Mouse (Mus musculus) lung, postnatal 0 days (tissue): ENCODE measurements at regions not wholly inside any gene's neighbourhood (a gene's known extent, or its start where the extent isn't known, plus 50 kb on each side); places are given as distances from the start of the nearest gene placed in this dataset.

Experiments
- ATAC-seq: fragments of 200-750 bp; cut with Nextera tagmentation; 2 replicates; pipeline ENCODE4 v1.8.0; 2017; ENCODE audit warnings: moderate library complexity
- DNase-seq: peaks from one replicate; pipeline ENCODE4 v3.0.0-alpha.2; 2016; ENCODE audit warnings: low spot score
- H3K27ac ChIP-seq: fragments of 300-500 bp; sonication (generic); 2 replicates; pipeline ENCODE4 v1.5.1; 2014; ENCODE audit warnings: antibody characterized with exemption, mild to moderate bottlenecking, low read length, mixed read lengths
- H3K27me3 ChIP-seq: fragments of 300-500 bp; sonication (generic); replicated peaks from 2 replicates; pipeline ENCODE4 v1.6.1; 2014; ENCODE audit warnings: low read length, mixed read lengths; ENCODE audit not compliant: insufficient read depth
- H3K36me3 ChIP-seq: fragments of 300-500 bp; sonication (generic); 2 replicates; pipeline ENCODE4 v1.6.1; 2014; ENCODE audit warnings: low read length, mixed read lengths; ENCODE audit not compliant: insufficient read depth
- H3K4me1 ChIP-seq: fragments of 300-500 bp; sonication (generic); 2 replicates; pipeline ENCODE4 v1.6.1; 2014; ENCODE audit warnings: antibody characterized with exemption, low read depth, low read length, mixed read lengths; ENCODE audit not compliant: insufficient read depth
- H3K4me2 ChIP-seq: fragments of 300-500 bp; sonication (generic); replicated peaks from 2 replicates; pipeline ENCODE4 v1.6.1; 2014; ENCODE audit warnings: low read depth, mild to moderate bottlenecking, low read length, moderate library complexity, mixed read lengths
- H3K4me3 ChIP-seq: fragments of 300-500 bp; sonication (generic); 2 replicates; pipeline ENCODE4 v1.5.1; 2014; ENCODE audit warnings: low read depth, low read length
- H3K9ac ChIP-seq: fragments of 300-500 bp; sonication (generic); replicated peaks from 2 replicates; pipeline ENCODE4 v1.6.1; 2014; ENCODE audit warnings: low read depth, mild to moderate bottlenecking
- H3K9me3 ChIP-seq: fragments of 300-500 bp; sonication (generic); 2 replicates; pipeline ENCODE4 v1.6.1; 2016; ENCODE audit warnings: low read length, mixed read lengths
- CTCF ChIP-seq: IDR thresholded peaks from 2 replicates; pipeline ENCODE4 v1.5.1; 2016; ENCODE audit warnings: antibody characterized with exemption, mild to moderate bottlenecking
- EP300 ChIP-seq: IDR thresholded peaks from 2 replicates; pipeline ENCODE4 v1.6.1; 2016; ENCODE audit warnings: antibody characterized with exemption, mild to moderate bottlenecking, control low read depth
- WGBS: fragments of 180-500 bp; shearing (Covaris S2); extraction: QIAGEN DNeasy Blood & Tissue Kit; methylation state at CpG from one replicate; pipeline ENCODE4 v1.1.7; 2014; 5-methylcytosine and 5-hydroxymethylcytosine counted together

DNA sequence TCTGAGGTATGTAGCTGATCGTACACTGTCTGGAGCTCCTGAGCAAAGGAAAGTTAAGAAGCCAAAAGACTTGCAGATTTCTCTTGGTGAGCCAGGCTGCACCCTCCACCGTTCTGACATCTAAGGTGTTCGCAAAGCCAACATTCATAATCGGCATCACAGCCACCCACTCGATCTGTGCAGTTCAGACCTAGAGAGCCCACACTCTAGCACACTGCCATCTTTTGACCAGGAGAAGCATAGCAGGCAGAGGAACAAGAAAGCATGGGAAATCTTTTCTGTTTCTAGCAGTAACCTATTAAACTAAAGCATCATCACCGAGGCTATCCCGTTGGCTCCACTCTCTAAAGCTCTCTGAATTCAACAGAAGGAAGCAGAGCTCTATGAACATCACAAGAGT, 59.2 kb downstream of the Areg start:
- ATAC-seq: no peak
- no peak overlapping the region for H3K4me2 ChIP-seq
- TF ChIP-seq EP300: no peak
- TF ChIP-seq CTCF: peak; percentile 75
- peak; percentile 71 for DNase-seq
- no peaks in the 10 kb centered on the region for H3K9me3 ChIP-seq
- 30% methylated on average over 7 of the region's 7 CpGs for WGBS
- H3K27ac ChIP-seq: no peak overlapping the region
- H3K4me1 ChIP-seq: no peaks in the 10 kb centered on the region
- no peak overlapping the region for H3K4me3 ChIP-seq
- no peaks in the 10 kb centered on the region for H3K27me3 ChIP-seq
- no peak overlapping the region for H3K9ac ChIP-seq
- H3K36me3 ChIP-seq: no peaks in the 10 kb centered on the region

DNA sequence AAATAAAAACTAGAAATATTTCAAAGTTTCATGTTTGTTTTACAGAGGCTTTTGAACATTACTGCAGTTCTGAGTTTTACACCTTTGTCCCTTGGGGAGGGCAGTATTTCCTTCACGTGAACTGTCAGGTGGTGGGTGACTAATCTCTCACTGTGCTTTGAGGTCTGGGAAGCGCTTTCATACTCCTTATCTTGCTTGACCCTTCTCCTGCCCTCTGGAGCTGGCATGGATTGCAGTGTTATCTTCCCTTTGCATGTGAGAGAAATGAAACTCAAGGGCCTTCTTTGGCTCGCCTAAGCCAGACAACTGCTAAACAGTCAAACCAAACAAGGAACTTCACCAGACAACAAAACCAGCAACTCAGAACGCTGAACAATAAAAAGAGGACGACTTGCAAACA, 61.0 kb downstream of the Areg start:
- Histone ChIP-seq H3K27ac (no peak overlapping the region), H3K9me3 (no peaks in the 10 kb centered on the region), H3K4me2 (no peak overlapping the region), H3K9ac (no peak overlapping the region), H3K27me3 (no peaks in the 10 kb centered on the region), H3K4me1 (no peaks in the 10 kb centered on the region), H3K4me3 (no peak overlapping the region), H3K36me3 (no peaks in the 10 kb centered on the region)
- peak; percentile 26 for DNase-seq
- no peak for ATAC-seq
- no peak for TF ChIP-seq EP300
- 26% methylated on average over 5 of the region's 5 CpGs for whole genome bisulfite sequencing

DNA sequence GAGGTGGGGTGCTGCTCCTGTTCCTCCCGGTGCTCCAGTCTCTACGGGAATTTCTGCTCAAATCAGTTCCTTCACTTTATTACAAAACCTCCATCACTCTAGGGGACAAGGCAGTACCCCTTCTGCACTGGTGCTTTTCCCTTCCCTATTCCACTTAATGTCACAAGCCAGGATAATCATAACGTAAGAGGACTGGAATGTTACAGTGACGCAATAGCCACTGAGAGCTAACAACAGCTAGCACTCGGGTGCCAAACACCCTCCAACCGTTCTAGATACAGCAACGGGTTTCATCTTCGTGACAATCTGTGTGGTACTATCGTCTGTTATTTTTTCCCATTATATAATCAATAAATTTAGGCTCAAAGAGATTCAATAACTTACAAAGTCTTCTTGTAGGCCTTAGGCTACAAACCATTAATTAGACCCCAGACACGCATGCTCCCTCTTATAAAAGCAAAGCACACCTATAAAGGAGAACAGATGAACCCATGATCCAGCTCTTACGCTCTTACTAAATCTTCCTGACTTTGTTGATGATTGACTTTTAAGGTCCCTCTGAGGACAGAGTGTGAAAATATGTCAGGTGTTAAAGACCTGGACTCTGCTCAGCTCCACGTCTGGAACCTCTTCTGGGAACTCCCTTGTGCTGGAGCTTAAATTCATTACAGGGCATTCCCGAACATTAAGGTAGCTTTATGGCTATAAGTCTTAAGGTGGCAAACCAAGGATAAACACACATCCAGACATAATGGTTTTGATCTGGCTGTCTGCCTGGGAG, 65.0 kb downstream of the Areg start:
- ATAC-seq (peak; percentile 66), DNase-seq (peak; percentile 80)
- WGBS: 54% methylated on average over 13 of the region's 13 CpGs
- Histone ChIP-seq H3K4me1 (no peaks in the 10 kb centered on the region), H3K27ac (0 out of 2 replicates have a peak overlapping the region, but pooled peaks have one; percentile 20), H3K27me3 (no peaks in the 10 kb centered on the region), H3K36me3 (no peaks in the 10 kb centered on the region), H3K9ac (no peak overlapping the region), H3K4me3 (no peak overlapping the region), H3K9me3 (no peaks in the 10 kb centered on the region), H3K4me2 (no peak overlapping the region)
- peak; percentile 80 for TF ChIP-seq EP300
- no peak for TF ChIP-seq CTCF

DNA sequence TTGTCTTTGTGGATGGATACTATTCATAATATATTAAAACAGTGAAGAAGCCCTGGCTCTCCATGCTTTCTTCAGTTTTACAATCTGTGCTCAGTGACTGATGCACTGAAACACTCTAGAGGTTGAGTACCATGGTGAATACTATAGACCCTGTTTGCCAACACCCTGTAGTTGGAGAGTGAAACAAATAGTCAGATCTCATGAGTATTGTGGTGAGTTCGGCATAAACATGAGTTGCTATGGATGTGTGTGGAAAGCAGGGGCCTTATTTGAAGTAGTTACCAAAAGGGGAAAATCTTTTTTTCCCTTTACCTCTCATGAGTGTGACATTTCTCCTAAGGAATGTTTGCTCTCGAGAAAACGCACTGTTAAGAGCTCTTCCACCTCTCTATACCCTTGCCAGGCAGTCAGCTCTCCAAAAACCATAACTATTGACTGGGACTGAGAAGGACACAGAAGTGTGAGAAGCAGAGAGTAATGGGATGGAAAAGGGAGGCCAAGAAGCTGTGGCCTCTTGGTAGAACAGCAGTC, 66.0 kb downstream of the Areg start:
- Histone ChIP-seq H3K4me2 (no peak overlapping the region), H3K4me1 (no peaks in the 10 kb centered on the region), H3K4me3 (no peak overlapping the region), H3K27ac (no peak overlapping the region), H3K27me3 (no peaks in the 10 kb centered on the region), H3K9ac (no peak overlapping the region), H3K9me3 (no peaks in the 10 kb centered on the region), H3K36me3 (no peaks in the 10 kb centered on the region)
- ATAC-seq: peak; percentile 90
- peak; percentile 87 for DNase-seq
- WGBS: 55% methylated on average over 3 of the region's 3 CpGs
- peak; percentile 89 for TF ChIP-seq EP300
- no peak for TF ChIP-seq CTCF

DNA sequence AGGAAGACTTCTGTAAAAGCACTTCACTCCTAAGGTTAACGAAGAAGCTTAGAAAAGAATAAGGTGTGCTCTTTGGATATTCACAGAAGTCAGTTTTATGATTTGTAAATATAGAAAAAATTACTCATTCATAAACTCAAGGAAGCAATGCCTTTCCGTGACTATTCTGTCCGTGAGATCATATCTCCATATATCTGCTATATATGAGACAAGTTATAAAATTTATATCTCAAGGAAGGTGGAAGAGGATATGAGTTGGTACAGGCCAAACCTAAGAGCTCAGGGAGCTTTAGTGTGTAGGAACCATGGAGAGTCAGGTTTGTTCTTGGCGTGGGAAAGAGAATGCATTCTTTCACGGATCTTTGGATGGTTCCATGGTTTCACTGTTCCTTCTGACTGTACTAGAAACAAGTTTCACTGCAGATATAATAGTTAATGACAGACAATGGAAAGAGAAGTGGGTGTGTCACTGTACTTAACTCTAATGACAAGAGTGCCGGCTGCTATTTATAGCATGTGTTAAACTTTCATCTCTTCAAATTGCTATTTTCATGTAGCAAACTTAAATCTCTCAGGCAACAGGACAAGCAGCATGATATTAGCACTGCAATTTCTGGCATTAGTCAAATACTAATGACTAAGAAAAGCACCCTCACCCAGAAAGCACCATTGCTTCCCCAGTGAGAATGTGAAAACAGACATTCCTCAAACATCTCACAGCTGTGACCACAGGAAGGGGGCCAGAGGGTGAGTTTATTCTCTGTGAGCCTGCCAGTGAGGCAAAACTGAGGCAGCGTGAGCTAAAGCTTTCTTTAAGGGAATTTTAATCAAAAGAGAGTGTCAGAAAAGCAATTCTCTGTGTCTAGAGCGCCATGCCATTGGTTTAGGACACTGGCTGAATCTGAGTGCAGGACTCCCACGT, 67.4 kb downstream of the Areg start:
- Histone ChIP-seq H3K4me1 (no peaks in the 10 kb centered on the region), H3K36me3 (no peaks in the 10 kb centered on the region), H3K9me3 (no peaks in the 10 kb centered on the region), H3K27ac (peak overlapping the region; percentile 32; the same call in 1 of the 2 replicates), H3K9ac (no peak overlapping the region), H3K4me3 (no peak overlapping the region), H3K27me3 (no peaks in the 10 kb centered on the region), H3K4me2 (no peak overlapping the region)
- 0 out of 2 replicates have a peak, but pooled peaks have one; percentile 10 for TF ChIP-seq EP300
- TF ChIP-seq CTCF: no peak
- ATAC-seq (no peak), DNase-seq (peak; percentile 40)
- WGBS: 60% methylated on average over 9 of the region's 9 CpGs

DNA sequence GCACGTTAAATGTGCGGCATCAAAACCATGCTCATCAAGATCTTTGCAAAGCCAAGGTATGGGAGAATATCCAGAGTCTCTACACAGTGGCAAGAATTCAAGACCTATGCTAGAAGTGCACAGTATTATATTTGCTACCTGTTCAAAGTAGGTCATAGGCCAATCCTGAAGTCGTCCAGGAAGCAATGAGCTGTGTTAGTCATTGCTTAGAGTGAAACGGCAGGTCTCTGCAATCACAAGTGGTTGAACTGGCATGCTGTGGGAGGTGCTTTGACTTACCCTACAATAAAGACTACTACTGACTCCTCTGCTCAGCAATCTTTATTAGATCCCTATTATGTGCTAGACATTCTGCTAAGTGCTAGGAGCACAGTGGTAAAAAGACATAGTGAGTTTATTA, 80.8 kb downstream of the Areg start:
- no peak overlapping the region for H3K4me3 ChIP-seq
- ATAC-seq (peak; percentile 62; the same call in 1 of the 2 replicates), DNase-seq (peak; percentile 18)
- no peak for TF ChIP-seq CTCF
- TF ChIP-seq EP300: no peak
- no peak overlapping the region for H3K4me2 ChIP-seq
- WGBS: 72% methylated on average over 4 of the region's 4 CpGs
- H3K36me3 ChIP-seq: no peaks in the 10 kb centered on the region
- no peak overlapping the region for H3K27ac ChIP-seq
- no peaks in the 10 kb centered on the region for H3K9me3 ChIP-seq
- H3K4me1 ChIP-seq: no peaks in the 10 kb centered on the region
- H3K9ac ChIP-seq: no peak overlapping the region
- H3K27me3 ChIP-seq: no peaks in the 10 kb centered on the region
